Mouse (Mus musculus): ENCODE data around the gene Ppp1r10.
A peak's percentile ranks its signal among the peaks of the same experiment; 100 is the strongest.

- TF ChIP-seq CTCF (IDR thresholded peaks at IDR 0.05; ENCODE audit: low read depth, low read length) (peak; percentile 44; the same call in 1 of the 2 replicates), TAL1 (conservative IDR thresholded peaks at IDR 0.05; ENCODE audit: low read depth, low read length) (no peak), GATA1 (IDR thresholded peaks at IDR 0.05; ENCODE audit: borderline replicate concordance, low read length) (no peak)
Measured at GRCm38 (mm10) chr17:35870884-35871696, 45.1 kb upstream of the Ppp1r10 start.
